Mouse (Mus musculus) cerebellum, postnatal 14 days (tissue): ENCODE results near the gene Ncoa5.

Experiments used
- DNase-seq, 2 experiments: peaks; one replicate each; pipeline ENCODE4 v3.0.0; 2021; ENCODE audit warnings: mixed read lengths in 2 of 2

Gene Ncoa5

DNA sequence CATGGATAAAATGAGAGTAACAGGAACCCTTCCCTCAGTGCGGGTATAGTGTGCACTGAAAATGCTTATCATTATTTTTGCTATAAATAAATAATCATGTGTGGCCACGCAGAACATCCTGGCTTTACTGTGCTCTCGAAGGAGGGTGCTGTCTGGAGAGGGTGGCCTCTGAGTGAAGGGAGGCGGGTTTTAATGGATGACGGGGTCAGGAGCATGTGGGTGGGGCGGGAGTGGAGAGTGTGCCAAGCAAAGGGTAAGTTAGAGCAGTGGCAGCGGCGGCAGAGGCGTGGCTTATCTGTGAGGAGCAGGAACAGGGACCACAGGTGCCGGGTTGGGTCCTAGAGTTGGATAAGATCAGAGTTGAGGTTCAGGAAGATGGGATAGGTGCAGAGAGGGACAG, 42.9 kb downstream of the Ncoa5 start:
- DNase-seq, result peak in 1 of 2 experiments; percentile 23

DNA sequence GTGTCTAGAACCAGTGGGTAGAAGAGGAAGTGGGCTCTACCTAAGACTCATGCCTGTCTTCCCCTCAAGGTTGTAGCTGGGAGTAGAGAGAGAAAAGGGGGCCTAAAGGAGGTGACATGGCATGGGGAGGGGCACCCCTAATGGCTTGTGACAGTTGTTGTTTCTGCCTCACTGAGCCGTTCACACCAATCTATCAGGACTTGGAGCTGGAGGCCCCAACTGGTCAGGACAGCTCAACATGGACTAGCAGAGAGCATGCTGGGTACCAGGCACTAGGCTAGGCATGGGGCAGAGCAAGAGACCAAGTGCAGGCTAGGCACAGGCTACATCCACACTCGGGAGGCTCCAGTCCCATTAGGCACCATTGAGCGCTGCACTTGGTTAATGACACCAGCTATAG, 43.6 kb downstream of the Ncoa5 start:
- DNase-seq, result peak in 1 of 2 experiments; percentile 6

DNA sequence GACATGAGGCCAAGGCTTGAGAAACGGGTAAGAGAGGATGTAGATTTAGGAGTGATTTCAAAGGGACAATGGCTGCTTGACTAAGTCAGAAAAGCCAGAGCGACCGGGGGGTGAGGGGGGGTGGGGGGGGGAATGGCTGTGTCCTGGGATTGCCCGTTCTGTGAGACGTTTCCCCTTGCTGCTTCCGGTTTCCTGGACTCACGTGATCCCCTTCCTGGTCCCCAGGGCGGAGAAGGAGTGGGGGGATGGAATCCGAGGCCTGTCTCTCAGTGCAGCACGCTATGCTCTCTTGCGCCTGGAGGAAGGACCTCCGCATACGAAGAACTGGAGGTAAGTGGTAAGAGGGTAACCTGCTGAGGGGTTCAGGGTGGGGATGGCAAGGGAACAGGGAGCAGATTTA, 45.9 kb downstream of the Ncoa5 start:
- DNase-seq, result peak in 1 of 2 experiments; percentile 5

DNA sequence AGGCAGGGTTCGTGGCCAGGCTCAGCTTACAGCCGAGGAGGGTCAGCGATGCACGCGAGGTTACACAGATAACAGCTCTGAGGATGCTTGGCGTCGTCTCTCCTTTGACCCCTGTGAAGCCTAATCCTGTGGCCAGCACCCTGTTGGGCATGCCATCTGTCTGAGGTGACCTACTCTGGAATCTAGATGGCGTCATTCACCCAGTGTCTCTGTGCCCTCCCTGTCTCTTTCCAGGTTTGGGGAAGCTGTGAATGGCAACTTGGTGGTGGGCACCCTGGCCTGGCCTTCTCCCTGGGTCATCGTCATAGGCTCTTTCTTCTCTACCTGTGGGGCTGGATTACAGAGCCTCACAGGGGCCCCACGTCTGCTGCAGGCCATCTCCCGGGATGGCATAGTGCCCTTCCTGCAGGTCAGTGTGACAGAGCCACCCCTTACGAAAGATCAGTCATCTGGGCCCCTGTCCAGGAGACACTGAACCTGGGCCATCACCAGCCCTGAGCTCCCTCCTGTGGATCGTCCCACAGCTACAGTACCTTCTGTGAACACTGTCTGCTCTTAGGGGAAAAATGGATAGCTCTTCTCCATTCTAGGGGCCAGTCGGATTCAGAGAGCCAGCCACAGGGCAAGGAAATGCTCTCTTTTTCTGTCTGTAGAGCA, 48.2 kb downstream of the Ncoa5 start:
- DNase-seq, result peak; percentile 75 to 81

DNA sequence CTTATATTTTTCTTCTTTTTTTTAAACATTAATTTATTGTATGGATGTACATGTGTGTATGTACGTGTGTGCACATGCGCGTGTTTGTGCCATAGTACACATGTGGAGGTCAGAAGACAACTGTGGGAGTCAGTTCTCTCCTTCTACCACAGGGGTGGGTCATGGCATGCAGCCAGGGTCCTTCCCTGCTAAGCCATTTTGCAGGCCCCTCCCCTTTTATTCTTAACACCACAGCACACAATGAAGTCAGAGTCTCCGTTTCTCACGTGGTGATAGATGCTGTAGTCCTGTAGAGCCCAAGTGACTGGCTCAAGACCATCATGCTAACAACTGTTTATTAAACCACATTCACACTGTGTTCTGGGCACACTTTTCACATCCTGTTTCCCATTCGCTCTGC, 48.7 kb downstream of the Ncoa5 start:
- DNase-seq, result peak; percentile 47 to 68

DNA sequence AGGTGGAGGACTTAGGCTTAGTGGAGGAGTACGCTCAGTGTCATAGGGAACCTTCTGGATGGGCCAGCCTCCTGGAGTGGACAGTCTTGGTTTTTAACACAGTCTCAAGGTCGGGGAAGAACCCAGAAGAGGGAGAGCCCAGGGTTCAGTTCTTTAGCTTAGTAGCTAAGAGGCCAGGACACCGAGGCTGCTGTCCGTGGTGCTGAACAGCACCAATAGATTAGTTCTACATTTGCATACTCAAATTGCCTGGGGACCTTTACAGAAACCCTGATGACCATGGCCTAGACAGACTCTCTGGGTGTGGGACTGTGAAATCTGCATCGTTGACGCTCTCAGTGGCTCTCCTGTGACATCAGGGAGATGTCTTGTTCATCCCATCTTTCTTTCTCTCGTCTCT, 54.9 kb downstream of the Ncoa5 start:
- no peak for DNase-seq

DNA sequence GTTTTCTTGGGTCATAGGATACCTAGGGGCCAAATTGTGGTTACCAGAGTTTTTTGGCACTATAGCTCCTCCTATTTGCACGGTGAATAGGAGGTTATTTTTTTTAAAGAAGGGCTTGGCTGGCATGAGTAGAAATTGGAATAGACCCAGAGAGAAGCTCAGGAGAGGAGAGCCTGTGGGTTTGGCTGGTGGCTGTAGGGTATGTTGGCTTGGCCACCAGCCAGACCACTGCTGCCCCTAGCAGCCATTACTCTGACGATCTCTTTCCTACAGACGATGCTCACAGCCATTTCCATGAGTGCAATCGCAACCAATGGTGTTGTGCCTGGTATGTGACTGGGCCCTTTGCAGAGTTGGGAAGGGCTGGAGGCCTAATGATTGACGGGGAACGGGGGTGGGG, 59.1 kb downstream of the Ncoa5 start:
- DNase-seq, result peak; percentile 66 to 75

DNA sequence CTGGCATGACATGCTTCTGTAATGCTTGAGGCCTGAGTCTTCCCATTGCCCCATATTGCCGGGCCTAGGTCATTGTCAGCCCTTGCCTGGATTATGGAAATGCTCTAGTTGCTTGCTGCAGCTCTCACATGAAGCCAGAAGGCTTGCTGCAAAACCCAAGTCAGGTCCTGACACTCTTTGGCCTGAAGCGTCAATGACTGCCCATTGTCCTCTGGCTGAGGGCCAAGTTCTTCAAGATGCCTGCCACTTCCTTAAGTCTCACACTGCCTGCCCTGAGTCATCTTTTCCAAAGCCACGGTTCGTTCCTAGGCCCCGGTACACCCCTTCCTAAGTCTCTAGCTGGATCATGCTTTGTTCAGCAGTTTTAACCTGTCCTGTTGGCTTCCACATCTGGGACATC, 62.0 kb downstream of the Ncoa5 start:
- DNase-seq, result no peak

DNA sequence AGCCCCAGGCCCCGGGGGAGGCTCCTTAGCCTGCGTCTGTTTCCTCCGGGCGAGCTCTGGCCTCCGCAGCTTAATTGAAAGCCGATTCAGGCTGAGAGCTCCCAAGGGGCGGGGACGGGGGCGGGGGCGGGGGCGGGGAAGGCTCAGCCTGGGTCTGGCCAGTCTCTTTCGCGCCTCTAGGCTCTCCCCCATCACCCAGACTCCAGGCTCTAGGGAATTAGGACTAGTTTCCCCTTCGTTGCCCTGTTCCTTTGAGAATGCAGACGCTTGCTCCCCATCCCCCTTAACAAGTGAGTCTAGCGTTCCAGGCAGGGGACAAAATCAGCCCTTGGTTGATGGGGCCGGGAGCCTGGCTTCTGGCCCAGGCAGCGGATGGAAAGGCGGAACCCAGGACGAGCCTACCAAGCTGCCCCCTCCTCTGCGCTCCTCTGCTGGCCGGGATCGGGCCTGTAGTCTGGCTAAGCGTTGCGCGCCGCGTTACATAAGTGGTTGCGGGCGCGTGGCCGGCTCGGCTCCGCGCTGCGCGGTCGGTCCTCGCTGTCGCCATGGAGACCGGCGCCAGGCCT, 64.0 kb downstream of the Ncoa5 start:
- peak; percentile 86 to 91 for DNase-seq

DNA sequence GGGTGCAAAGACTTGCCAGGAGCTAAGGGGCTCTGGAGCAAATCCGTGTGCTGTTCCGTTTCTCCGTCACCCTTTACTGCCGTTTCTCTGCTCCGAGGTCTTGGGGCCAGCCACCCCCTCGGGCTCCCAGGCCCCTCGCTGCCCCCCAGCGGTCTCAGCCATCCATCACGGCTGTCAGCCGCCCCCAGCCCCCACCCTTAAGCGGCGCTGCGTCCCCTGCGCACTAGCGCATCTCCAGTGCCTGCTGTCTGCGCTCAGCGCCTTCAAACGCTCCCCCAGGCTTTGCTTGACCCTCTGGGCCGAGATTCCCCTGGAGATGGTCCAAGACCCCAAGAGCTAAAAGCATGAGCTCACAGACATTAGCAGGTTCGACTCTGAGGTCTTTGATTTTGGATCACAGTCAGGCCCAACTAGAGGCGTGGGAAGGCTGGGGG, 65.3 kb downstream of the Ncoa5 start:
- peak; percentile 67 to 68 for DNase-seq

DNA sequence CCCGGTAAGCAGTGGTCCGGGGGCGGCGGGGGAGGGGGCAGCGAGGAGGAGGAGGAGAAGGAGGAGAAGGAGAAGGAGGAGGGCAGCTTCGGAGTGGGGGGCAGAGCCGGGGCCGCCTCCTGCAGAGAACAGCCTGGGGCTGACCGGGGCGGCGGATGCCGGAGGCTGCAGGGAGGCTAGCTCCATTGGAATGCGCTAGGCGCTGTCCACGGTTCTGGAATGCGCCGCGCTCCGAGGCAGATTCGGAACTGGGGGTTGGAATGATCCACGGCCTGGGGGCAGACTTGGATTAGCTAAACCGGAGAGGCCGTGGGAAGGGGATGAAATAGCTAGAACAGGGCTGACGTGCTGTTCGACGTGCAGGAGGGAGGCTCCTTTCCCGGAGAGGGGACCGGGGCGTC, 66.2 kb downstream of the Ncoa5 start:
- peak; percentile 69 to 70 for DNase-seq

DNA sequence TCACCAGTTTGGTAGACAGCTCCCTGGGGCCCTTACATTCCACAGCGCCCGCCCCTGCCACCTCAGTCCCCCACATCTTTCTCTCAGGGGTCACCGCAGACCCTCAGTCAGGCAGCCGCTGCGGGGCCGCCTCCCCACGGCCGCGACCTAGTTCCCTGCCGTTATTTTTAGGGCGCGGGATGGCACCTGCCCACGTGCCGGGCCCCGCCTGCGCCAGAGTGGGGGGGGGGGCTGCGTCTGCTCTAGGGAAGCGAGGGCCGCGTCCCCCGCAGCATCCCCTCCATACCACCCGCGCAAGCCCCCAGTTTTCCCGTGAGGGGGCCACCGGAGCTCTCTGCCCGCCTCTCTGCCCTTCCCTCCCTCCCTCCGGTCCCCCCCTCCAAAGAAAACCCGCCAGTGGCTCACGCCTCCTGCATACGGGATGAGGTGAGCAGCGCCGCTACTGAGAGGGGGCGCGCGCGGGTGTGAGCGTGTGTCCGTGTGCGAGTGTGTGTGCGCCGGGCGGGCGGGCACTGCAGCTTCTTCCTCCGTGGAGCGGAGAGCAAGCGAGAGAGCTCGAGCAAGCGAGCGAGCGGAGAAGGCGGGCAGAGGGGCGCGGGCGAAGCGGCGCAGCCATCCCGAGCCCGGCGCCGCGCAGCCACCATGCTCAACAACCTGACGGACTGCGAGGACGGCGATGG, 66.8 kb downstream of the Ncoa5 start:
- DNase-seq, result peak; percentile 87 to 90

DNA sequence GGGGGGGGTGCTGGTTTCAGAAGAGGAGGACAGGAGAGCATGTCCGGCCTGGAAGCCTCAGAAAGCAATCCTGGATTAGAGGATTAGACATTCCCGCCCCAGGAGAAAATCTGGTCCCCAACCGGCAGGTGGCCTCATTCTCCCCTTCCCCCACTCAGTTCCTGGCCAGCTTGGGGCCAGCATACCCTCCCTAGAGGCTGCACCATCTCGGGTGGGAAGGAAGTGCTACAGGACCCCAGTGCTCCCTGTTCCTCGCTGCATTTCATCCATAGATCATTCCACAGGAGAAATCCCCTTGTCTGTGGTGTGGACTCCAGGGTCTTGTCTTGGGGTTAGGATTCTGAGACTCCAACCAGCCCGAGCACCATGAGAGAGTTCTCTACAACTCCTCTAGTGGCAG, 67.5 kb downstream of the Ncoa5 start:
- peak in 1 of 2 experiments; percentile 45 for DNase-seq

DNA sequence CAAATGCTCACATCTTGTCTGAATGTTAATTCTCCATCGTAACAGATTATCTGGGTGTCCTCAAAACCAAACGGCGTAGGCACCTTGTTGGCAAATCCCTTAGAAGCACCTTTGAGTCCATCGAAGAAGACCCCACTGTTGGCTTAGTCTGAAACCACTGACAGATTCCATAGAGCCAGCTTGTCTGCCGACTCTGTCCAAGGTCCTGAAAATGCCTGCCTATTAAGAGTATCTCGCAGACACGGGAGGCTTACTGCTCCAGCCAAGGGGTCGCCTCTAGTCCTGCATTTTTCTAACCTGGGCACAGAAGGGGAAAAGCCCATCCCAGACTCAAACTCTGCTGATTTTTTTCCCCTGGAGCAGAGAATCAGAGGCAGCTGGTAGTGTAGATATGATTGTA, 68.3 kb downstream of the Ncoa5 start:
- no peak for DNase-seq

DNA sequence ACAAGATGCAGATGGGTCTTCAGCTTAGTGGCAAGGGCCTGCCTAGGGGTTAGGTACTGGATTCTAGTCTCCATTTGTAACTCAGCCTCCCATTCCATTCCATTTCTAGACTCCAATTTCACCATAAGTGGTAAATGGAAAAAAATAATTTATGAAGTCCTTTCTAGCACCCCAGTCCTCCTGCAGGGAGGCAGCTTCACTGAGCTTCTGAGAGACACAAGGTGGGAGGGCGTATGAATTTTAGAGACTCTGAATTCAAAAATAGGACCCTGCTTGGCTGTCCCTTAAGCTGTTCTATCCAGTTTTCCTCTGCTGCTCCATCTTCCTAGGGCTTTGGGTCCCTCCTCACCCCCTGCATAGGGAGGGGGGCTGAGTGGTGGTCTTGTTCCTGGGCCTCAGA, 69.7 kb downstream of the Ncoa5 start:
- DNase-seq, result no peak

DNA sequence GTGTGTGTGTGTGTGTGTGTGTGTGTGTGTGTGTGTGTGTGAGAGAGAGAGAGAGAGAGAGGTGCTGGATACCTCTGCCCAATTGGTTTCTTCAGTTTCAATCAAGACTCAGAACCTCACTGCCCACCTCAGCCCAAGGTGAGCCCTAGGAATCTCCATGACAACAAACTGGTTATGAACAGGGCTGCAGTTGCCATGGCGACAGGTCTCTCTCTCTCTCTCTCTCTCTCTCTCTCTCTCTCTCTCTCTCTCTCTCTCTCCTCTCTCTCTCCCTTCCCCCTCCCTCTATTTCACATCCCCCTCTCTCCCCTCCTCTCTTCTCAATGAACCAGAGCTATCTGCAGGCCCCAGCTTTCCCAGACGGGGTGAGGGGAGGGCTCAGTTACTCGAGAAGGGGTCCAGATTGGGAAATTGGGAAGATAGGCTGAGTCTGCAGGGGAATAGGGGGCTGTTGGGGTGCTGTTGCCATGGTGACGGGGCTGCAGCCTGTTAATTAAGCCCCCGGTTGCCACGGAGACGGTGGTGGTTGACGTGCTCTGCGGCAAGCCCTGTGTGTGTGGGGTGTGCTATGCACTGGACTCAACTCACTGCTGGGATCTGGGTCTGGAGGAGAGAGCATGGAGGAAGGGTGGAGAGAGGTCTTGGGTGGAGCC, 70.3 kb downstream of the Ncoa5 start:
- peak; percentile 46 to 71 for DNase-seq

DNA sequence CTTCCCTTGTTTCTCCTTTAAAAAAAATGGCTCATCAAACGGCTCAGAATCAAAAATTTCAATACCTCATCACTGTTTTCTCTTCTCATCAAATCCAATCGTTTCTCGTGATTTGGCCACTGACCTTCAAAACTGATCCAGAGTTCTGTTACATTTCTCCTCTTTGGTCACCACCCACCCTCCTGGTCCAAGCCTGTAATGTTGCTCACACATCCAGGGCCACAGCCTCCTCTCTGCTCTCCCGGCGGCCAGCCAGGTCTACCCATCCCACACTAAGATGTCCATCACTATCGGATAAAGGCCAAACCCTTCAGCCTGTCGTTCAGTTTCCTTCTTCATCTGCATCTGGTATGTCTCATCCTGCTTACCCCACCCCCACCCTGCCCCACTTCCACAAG, 72.5 kb downstream of the Ncoa5 start:
- DNase-seq, result no peak

DNA sequence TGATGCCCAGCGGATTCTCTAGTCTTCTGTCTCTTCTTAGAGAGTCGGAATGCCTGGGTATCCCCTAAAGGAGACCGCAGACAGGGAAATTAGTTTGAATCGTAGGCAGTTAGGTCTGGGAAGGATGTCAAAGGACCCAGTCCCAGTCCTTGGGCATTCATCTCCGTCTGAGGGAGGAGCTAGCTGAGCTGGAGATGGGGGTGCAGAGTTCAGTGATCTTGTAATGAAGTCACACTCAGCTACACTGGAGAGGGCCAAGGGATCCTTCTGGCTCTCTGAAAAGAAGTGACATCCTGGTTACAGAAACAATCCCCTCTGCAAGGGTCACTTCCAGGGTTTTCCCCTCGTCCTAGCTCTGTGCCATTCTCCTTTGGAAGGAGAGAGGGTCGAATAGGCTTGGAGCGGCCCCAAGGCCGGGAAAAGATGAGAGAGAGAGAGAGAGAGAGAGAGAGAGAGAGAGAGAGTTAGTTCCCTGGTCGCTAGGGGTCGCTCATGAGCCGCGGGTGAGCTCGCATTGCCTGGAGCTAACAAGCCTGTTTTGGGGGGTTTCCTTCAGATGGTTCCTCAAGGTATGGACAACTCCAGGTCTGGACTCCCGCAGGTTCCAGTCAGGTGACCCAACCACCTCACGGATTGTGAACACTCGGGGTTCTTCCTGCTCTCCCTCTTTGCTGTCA, 73.0 kb downstream of the Ncoa5 start:
- DNase-seq, result peak; percentile 89 to 96

DNA sequence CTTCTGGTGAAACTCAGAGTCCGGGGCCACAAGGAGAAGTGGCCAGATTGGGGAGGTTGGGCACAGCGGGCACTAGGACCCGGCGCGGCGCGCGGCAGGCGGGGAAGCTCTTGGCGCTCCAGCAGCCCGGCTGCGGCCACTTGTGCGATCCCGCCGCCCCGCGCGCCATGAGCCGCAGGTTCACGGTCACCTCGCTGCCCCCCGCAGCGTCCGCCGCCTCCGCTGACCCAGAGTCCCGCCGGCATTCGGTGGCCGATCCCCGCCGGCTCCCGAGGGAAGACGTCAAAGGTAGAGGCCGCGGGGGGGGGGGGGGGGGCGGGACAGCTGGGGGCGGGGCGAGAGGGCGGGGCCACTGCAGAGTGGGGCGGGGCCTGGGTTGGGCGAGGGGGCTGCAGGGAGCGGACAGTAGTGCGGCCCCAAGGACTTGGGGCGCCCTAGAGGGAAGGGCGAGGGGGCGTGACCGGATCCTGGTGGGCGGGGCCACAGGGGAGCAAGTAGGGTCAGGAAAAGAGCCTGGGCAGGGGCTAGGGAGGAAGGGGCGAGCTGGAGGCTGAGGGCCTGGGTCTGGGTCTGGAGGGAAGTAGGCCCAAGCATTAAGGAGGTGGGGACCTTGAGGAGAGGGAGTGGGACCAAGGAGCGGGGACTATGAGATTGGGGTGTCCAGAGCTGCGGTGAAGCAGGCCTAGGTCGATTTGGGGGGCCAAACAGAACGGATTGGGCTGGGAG, 73.8 kb downstream of the Ncoa5 start, which contains the start of gene Slc12a5:
Gene Slc12a5 (plus strand): TSS at position 87 of the 726 bp plus-strand sequence.
- peak; percentile 80 to 81 for DNase-seq

DNA sequence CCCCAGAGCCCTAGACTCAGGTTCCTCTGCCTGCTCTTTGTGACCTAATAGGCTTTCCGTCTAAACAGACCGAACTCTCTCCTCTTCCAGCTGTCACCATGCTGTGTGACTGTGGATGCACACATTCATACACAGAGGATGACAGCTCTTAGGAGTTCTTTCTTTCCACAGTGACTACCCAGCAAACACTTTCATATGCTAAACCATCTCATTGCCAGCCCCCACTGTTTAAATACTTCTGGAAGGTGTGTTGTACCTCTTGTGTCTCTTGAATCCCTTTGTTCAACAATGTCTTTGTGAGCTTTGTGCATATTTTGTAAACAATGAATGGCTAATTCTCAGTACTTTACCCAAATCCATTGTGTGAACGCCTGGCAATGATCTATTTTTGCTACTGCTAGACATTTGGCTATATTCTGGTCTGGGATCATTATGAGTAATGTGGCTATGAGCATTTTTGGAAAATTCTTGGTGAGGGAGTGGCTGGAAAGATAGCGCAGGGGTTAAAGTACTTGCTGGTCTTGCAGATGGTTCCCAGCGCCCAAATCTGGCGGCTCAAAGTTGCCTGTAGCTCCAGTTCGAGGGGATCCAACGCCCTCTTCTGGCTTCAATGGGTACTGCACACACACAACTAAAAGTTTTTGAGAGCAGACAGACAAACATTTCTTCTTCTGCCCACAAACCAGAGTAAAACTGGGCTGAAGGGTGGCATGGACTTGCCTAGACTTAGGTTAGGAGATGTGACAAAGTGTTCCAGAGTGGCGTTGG, 76.9 kb downstream of the Ncoa5 start:
- peak in 1 of 2 experiments; percentile 4 for DNase-seq

DNA sequence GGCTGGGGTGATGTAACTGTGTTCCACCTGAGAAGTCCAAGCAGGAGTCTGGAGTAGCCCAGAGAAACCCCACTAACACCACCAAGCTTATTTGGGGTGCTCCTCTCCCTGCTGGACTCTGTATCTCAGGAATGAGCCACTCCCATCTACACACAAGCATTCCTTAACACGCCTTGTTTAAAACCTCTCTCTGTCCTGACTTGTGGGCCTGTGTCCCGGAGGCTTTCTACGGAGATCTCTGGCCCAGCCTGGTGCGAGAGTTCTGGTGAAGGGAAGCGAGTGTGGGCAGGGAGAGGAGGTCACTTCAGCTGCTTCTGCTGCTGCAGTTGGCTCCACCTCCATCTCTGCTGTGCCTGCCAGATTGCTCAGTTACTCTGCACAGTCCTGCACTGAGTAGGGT, 78.5 kb downstream of the Ncoa5 start:
- DNase-seq, result no peak

DNA sequence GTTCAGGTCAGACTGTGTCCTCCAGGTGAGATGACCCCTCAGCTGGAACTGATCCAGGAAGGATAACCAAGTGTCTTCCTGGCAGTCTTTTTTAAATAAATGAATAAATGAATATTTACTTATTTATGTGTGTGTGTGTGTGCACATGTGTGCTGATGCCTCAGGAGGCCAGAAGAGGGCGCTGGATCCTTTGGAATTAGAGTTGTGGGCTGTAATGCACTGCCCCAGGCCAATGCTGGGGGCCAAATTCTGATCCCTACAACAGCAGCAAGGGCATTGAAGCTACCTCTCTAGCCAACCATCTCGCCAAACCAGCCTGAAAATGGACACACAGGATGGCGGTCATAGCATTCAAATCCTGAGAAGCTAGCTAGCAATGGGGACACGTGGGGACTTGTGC, 78.9 kb downstream of the Ncoa5 start:
- no peak for DNase-seq
